Mouse (Mus musculus) C2C12 (cell line): ENCODE results near the gene Gpr84. TPM values are rescaled to one million over a fixed set of nuclear protein-coding genes. Genes with fewer than 3 reads are reported as not detected.
A peak's percentile ranks its signal among the peaks of the same experiment; 100 is the strongest.

ENCODE experiments used
- H3K27me3 ChIP-seq: one replicate; pipeline ENCODE4 v1.6.1; 2011; ENCODE audit not compliant: control insufficient read depth, insufficient read depth, insufficient read length
- H3K36me3 ChIP-seq: one replicate; pipeline ENCODE4 v1.6.1; 2011; ENCODE audit not compliant: control insufficient read depth, insufficient read depth
- H3K4me3 ChIP-seq: one replicate; pipeline ENCODE4 v1.5.1; 2011; ENCODE audit warnings: mild to moderate bottlenecking, control low read depth; ENCODE audit not compliant: poor library complexity, insufficient read depth, severe bottlenecking
- H3K79me2 ChIP-seq: one replicate; pipeline ENCODE4 v1.6.1; 2011; ENCODE audit not compliant: control insufficient read depth, insufficient read depth
- H3K79me3 ChIP-seq: one replicate; pipeline ENCODE4 v1.6.1; 2011; ENCODE audit warnings: low read depth, control low read depth
- H3ac ChIP-seq: one replicate; pipeline ENCODE3; 2011; ENCODE audit warnings: low read depth; ENCODE audit not compliant: control insufficient read depth, insufficient read length
- CEBPB ChIP-seq: IDR thresholded peaks from one replicate; pipeline ENCODE4 v1.6.1; 2011; ENCODE audit warnings: low read depth, mild to moderate bottlenecking, control low read depth, moderate library complexity
- CTCF ChIP-seq: IDR thresholded peaks from one replicate; pipeline ENCODE4 v1.5.1; 2011; ENCODE audit not compliant: control insufficient read depth, insufficient read depth, insufficient read length
- FOSL1 ChIP-seq: IDR thresholded peaks from one replicate; pipeline ENCODE4 v1.8.0; 2011; ENCODE audit warnings: mild to moderate bottlenecking, low read length; ENCODE audit not compliant: poor library complexity, insufficient read depth, severe bottlenecking
- MAX ChIP-seq: IDR thresholded peaks from one replicate; pipeline ENCODE4 v1.6.1; 2011; ENCODE audit warnings: mild to moderate bottlenecking, control low read depth
- MYOD1 ChIP-seq: IDR thresholded peaks from one replicate; pipeline ENCODE4 v1.6.1; 2011; ENCODE audit warnings: low read depth; ENCODE audit not compliant: control insufficient read depth, insufficient read length
- MYOG ChIP-seq: IDR thresholded peaks from one replicate; pipeline ENCODE4 v1.6.1; 2011; ENCODE audit not compliant: control insufficient read depth, insufficient read length; ENCODE audit errors: extremely low read depth
- USF1 ChIP-seq: IDR thresholded peaks from one replicate; pipeline ENCODE4 v1.6.1; 2011; ENCODE audit warnings: low read depth, mild to moderate bottlenecking, control low read depth, moderate library complexity
- microRNA-seq: library from miRNA; unstranded; fragments of <30 nt; microRNA quantifications from one replicate; pipeline ENCODE4, GENCODE M21; 2019; ENCODE audit warnings: borderline microRNAs expressed
- polyA plus RNA-seq: library from polyadenylated mRNA; unstranded; fragments of >200 nt; fragmentation: generic; extraction: Trizol; gene quantifications from one replicate; pipeline ENCODE4 v1.2.1, GENCODE M21; 2012; ENCODE audit warnings: missing spikeins

The Gpr84 gene
- polyA plus RNA-seq, 1 experiment: not detected

DNA sequence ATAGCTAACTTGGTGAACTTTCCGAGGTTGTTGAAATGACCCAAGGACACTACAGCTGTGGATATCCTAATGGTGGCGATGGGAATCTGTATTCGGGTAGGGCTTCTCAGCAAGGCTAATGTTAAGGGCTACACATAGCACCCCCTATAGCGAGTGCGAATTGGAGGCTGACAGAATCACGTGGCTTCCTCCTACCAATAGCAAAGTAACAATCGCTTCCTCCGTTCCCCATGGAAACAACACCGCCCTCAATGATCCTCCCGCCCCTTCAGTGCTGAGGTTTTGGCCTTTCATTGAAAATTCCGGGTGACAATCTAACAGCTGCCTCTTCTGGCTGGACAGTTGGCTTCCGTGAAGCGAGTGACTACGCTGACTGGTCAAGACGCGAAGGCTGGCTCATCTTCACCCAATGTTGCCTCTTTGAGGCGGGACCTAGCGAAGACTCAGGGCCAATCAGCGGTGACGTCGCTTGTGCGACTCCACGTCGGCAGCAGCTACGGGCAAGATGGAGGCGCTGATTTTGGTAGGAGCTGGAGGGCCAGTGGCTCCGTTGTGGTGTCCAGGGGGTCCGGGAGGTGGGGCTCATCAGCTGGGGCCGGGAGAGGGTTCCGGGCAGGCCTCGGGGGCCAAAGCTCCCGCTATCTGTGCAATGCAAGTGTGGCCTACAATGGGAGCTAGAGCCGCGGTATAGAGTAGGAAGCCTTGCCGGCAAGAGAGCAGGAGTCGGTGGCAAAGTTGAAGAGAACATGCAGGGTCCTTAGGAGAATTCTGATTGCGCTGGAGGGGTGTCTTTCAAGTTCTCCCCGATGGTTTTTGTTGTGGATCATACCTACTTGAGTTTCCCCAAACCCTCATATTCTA, 37.8 kb downstream of the Gpr84 start, which contains the start of gene Copz1:
Copz1 (plus strand) TSS at position 296 of the 861 bp plus-strand sequence.
- peaks cover 33% of the 10 kb centered on the region for H3K79me3 ChIP-seq
- peak within 1 kb of the TSS; percentile 77 for H3ac ChIP-seq
- TF ChIP-seq CTCF: no peak
- TF ChIP-seq USF1: peak; percentile 99
- peaks cover 49% of the 10 kb centered on the region for H3K79me2 ChIP-seq
- peak within 1 kb of the TSS; percentile 80 for H3K4me3 ChIP-seq
- H3K27me3 ChIP-seq: no peaks in the 10 kb centered on the region
- H3K36me3 ChIP-seq: no peaks in the 10 kb centered on the region

DNA sequence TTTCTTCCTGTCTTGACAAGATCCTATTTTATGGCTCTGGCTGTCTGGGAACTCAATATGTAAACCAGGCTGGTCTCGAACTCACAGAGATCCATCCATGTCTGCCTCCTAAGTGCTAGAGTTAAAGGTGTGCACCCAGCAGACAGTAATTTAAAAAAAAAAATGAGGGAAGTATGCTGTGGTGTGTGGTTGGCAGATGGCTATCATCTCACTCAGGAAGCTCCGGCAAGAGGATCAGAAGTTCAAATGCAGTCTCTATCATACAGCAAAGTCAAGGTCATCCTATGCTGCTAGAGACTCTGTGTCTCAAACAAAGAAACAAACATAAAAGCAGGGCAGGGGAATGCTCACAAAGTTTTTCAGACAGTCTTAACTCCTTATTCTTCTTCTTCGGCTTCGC, 41.5 kb downstream of the Gpr84 start:
- Histone ChIP-seq H3K27me3 (no peaks in the 10 kb centered on the region), H3ac (no peak overlapping the region), H3K79me2 (peaks cover 12% of the 10 kb centered on the region), H3K4me3 (no peak overlapping the region), H3K79me3 (peaks cover 10% of the 10 kb centered on the region), H3K36me3 (no peaks in the 10 kb centered on the region)
- no peak for TF ChIP-seq MYOG

GRCm38 (mm10) chr15:103264794-103265193, 45.6 kb downstream of the Gpr84 start:
- H3K79me2 ChIP-seq: no peaks in the 10 kb centered on the region
- H3K4me3 ChIP-seq: no peak overlapping the region
- no peaks in the 10 kb centered on the region for H3K79me3 ChIP-seq
- no peaks in the 10 kb centered on the region for H3K36me3 ChIP-seq
- no peaks in the 10 kb centered on the region for H3K27me3 ChIP-seq
- no peak overlapping the region for H3ac ChIP-seq
- TF ChIP-seq CTCF (no peak), FOSL1 (no peak), USF1 (no peak), CEBPB (no peak), MAX (no peak), MYOD1 (no peak), MYOG (no peak)

- Histone ChIP-seq H3K36me3 (no peaks in the 10 kb centered on the region), H3ac (no peak overlapping the region), H3K79me3 (no peaks in the 10 kb centered on the region), H3K79me2 (no peaks in the 10 kb centered on the region), H3K4me3 (no peak overlapping the region), H3K27me3 (no peaks in the 10 kb centered on the region)
- TF ChIP-seq MYOD1: no peak
- TF ChIP-seq FOSL1: no peak
Observed at GRCm38 (mm10) chr15:103259989-103260388, 50.4 kb downstream of the Gpr84 start.

DNA sequence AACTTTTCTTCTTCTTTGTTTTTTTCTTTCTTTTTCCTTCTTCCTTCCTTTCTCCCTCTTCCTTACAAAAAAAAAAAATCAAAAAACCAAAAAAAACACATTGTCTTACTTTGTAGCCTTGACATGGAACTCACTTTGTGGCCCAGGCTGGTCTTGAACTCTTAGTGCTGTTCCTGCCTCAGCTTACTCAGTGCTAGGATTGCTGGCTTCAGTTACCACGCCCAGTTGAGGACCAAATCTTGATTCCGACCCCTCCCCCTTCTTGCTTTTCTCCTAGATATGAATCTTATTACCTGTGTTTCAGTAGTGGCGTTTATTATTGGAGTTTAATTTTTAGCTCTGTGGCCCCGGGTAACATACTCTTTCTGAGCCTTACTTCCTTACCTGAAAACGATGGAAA, 51.2 kb downstream of the Gpr84 start:
- H3K79me3 ChIP-seq: no peaks in the 10 kb centered on the region
- TF ChIP-seq MAX: no peak
- TF ChIP-seq FOSL1: no peak
- no peak for TF ChIP-seq CEBPB
- TF ChIP-seq MYOG: no peak
- no peak for TF ChIP-seq USF1
- TF ChIP-seq MYOD1: no peak
- TF ChIP-seq CTCF: no peak
- no peaks in the 10 kb centered on the region for H3K36me3 ChIP-seq
- no peak overlapping the region for H3K4me3 ChIP-seq
- no peak overlapping the region for H3ac ChIP-seq
- no peaks in the 10 kb centered on the region for H3K79me2 ChIP-seq
- H3K27me3 ChIP-seq: no peaks in the 10 kb centered on the region

Small RNAs within 50 kb of the gene (microRNA-seq; reads per million reads assigned to microRNA genes)
- gene Mir148b: 201 reads per million, percentile 78 among the genes with 10 or more reads in this experiment
- 1.6 reads per million, percentile 34 among the genes with 10 or more reads in this experiment for gene Mir6963

Other genes with a start within 250 kb of the Gpr84 start
- 15.7 TPM for gene Smug1, start 143.5 kb downstream of the Gpr84 start, polyA plus RNA-seq
- gene Cbx5, start 70.8 kb downstream of the Gpr84 start, polyA plus RNA-seq: 52.3 TPM
- gene Hnrnpa1, start 70.2 kb downstream of the Gpr84 start, polyA plus RNA-seq: 625 TPM
- 0.25 TPM for gene Nfe2, start 52.2 kb downstream of the Gpr84 start, polyA plus RNA-seq
- 191 TPM for gene Copz1, start 37.9 kb downstream of the Gpr84 start, polyA plus RNA-seq
- 21.2 TPM for gene Zfp385a, start 29.5 kb upstream of the Gpr84 start, polyA plus RNA-seq
- 104 TPM for gene Itga5, start 56.2 kb upstream of the Gpr84 start, polyA plus RNA-seq
- gene Gtsf1, start 119.9 kb upstream of the Gpr84 start, polyA plus RNA-seq: 0.33 TPM
- not detected for gene Gtsf2, start 137.9 kb upstream of the Gpr84 start, polyA plus RNA-seq
- gene Nckap1l, start 143.2 kb upstream of the Gpr84 start, polyA plus RNA-seq: 1.0 TPM
- 1.6 TPM for gene Pde1b, start 192.4 kb upstream of the Gpr84 start, polyA plus RNA-seq
- 0.02 TPM for gene Ppp1r1a, start 227.4 kb upstream of the Gpr84 start, polyA plus RNA-seq